Mouse (Mus musculus): Measurements from ENCODE around the gene Epb41.

- no peak for TF ChIP-seq CTCF (IDR thresholded peaks at IDR 0.05; ENCODE audit: borderline replicate concordance, insufficient read depth, low read length)
- TF ChIP-seq POLR2A (IDR thresholded peaks at IDR 0.05; ENCODE audit: low read depth, low read length): no peak
Measured at GRCm38 (mm10) chr4:131897787-131898186, 177.3 kb downstream of the Epb41 start.

Measured in embryonic fibroblast, embryonic 13.5 days (primary cell).